Mouse (Mus musculus): ENCODE results near the gene Fip1l1. TPM values are rescaled to one million over a fixed set of nuclear protein-coding genes. Genes with fewer than 3 reads are reported as not detected.

Fip1l1 gene
- polyA plus RNA-seq, 1 experiment from 2014 or later, result 92.6 TPM

DNA sequence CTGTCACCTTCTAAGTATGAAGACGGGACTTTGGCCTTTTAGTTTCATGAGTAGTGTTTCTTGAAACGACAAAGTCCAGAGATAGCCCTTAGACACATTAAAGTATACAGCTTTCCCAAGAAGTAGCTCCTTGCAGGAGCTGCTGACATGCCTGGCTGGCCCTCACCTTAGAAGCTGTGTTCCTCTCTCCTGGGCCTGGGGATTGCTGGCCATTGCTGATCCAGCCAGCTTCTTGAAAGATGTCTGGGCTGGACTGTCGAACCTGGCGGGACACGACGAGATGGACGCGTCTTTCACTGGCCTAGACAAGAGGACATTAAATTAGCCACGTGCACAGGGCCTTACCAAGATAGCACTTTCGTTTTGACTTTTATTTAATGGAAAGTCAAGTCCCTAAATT is 75.3 kb downstream of the Fip1l1 start:
- no peak overlapping the region for H3K4me2 ChIP-seq
- no peak overlapping the region for H3K27ac ChIP-seq (ENCODE audit: low read depth)
- H3K4me1 ChIP-seq (ENCODE audit: insufficient read depth), result 0 out of 2 replicates have a peak, but pooled peaks cover 3% of the 10 kb centered on the region
- H3K36me3 ChIP-seq (ENCODE audit: insufficient read depth), result no peaks in the 10 kb centered on the region
- H3K9me3 ChIP-seq (ENCODE audit: low read depth, low read length), result no peaks in the 10 kb centered on the region
- H3K4me3 ChIP-seq (ENCODE audit: low read depth, low read length), result no peak overlapping the region
- no peak for DNase-seq
- no peaks in the 10 kb centered on the region for H3K27me3 ChIP-seq (ENCODE audit: insufficient read depth, low read length)
- ATAC-seq (ENCODE audit: insufficient read depth), result no peak
- H3K9ac ChIP-seq, result no peak overlapping the region
- 68% methylated on average over 10 of the region's 10 CpGs for WGBS
- TF ChIP-seq CTCF (IDR thresholded peaks at IDR 0.05; ENCODE audit: low read depth), result no peak

- peak; percentile 28 for DNase-seq
- 47% methylated on average over 5 of the region's 5 CpGs for WGBS
- Histone ChIP-seq H3K4me3 (ENCODE audit: low read depth, low read length) (no peak overlapping the region), H3K36me3 (ENCODE audit: insufficient read depth) (no peaks in the 10 kb centered on the region), H3K9me3 (ENCODE audit: low read depth, low read length) (no peaks in the 10 kb centered on the region), H3K27ac (ENCODE audit: low read depth) (no peak overlapping the region), H3K4me1 (ENCODE audit: insufficient read depth) (0 out of 2 replicates have a peak, but pooled peaks cover 3% of the 10 kb centered on the region), H3K9ac (no peak overlapping the region), H3K4me2 (no peak overlapping the region), H3K27me3 (ENCODE audit: insufficient read depth, low read length) (no peaks in the 10 kb centered on the region)
- no peak for TF ChIP-seq CTCF (IDR thresholded peaks at IDR 0.05; ENCODE audit: low read depth)
- peak; percentile 47; the same call in 1 of the 2 replicates for ATAC-seq (ENCODE audit: insufficient read depth)
Observed at GRCm38 (mm10) chr5:74612713-74613112, 77.5 kb downstream of the Fip1l1 start.

DNA sequence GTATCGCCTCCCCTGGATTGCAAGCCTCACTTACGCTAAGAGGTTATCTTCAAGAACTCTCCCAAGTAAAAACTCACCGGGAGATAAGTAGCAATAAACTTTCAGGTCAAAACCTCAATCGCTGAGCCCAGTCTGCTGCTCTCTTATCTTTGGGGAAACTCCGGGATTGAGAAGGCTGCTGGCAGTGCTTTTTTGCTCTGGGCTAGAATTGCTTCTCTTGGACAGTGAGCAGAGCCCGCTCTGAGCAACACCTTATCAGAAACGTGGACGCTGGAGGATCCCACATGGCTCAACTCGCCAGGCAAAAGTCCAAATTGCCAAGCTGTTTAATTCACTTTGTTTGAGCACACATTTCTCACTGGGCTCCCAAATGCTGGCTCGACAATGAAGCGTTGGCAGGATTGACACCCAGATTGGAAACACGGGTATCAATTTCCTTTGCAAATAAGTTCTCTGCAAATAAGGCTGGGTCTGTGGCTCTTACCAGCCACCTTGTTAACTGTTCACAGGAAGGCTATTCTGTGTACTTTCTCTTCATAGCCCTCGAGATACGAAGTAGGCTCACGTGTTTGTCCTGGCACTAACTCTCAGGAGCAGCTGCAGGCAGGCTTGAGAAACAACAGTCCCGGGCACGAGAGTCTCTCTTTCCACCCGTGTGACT is 78.4 kb downstream of the Fip1l1 start:
- DNase-seq (peak; percentile 45), ATAC-seq (ENCODE audit: insufficient read depth) (peak; percentile 78)
- H3K27ac ChIP-seq (ENCODE audit: low read depth), result no peak overlapping the region; the same call in 1 of the 2 replicates
- H3K27me3 ChIP-seq (ENCODE audit: insufficient read depth, low read length), result no peaks in the 10 kb centered on the region
- no peaks in the 10 kb centered on the region for H3K9me3 ChIP-seq (ENCODE audit: low read depth, low read length)
- H3K9ac ChIP-seq, result no peak overlapping the region
- TF ChIP-seq CTCF (IDR thresholded peaks at IDR 0.05; ENCODE audit: low read depth), result no peak
- 0 out of 2 replicates have a peak, but pooled peaks cover 3% of the 10 kb centered on the region for H3K4me1 ChIP-seq (ENCODE audit: insufficient read depth)
- H3K4me3 ChIP-seq (ENCODE audit: low read depth, low read length), result no peak overlapping the region
- 14% methylated on average over 18 of the region's 18 CpGs for WGBS
- H3K36me3 ChIP-seq (ENCODE audit: insufficient read depth), result no peaks in the 10 kb centered on the region
- peak overlapping the region; percentile 31 for H3K4me2 ChIP-seq

DNA sequence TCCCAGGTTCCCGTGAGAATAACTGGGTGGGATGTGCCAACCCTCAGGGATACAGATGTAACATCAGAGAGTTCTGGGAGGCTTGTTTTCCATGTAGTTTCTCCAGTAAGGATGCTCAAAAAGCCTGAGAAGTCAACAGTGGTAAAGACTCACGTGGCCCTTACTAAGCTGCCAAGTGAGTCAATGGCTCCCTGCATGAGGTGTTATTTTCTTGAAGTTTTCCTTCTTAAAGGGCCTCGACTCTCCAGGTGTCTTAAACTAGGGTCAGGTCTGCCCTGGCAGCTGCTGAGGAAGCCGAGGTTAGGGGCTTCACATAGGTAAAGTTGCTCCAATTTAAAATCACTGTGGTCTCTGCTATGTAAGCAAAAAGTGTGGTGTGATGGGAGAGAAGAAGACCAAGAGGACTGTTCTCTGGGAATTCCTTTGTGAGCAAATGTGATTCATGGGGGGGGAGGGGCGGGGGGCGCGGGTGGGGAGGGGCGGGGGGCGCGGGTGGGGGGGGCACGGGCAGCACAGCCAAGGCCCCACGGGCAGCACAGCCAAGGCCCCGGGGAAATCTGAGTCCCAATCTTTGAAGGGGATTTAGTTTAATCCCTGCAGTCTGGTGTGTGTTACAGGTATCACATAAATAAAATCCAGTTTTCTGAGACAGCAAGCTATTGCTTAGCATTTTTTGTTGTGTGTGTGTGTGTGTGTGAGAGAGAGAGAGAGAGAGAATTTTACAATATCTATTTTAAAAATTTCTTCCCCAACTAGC is 82.7 kb downstream of the Fip1l1 start:
- no peak for DNase-seq
- no peak for ATAC-seq (ENCODE audit: insufficient read depth)
- Histone ChIP-seq H3K4me2 (no peak overlapping the region), H3K4me1 (ENCODE audit: insufficient read depth) (0 out of 2 replicates have a peak, but pooled peaks cover 3% of the 10 kb centered on the region), H3K4me3 (ENCODE audit: low read depth, low read length) (no peak overlapping the region), H3K9ac (no peak overlapping the region), H3K36me3 (ENCODE audit: insufficient read depth) (no peaks in the 10 kb centered on the region), H3K27me3 (ENCODE audit: insufficient read depth, low read length) (no peaks in the 10 kb centered on the region), H3K9me3 (ENCODE audit: low read depth, low read length) (no peaks in the 10 kb centered on the region), H3K27ac (ENCODE audit: low read depth) (no peak overlapping the region)
- WGBS, result 34% methylated on average over 13 of the region's 13 CpGs
- no peak for TF ChIP-seq CTCF (IDR thresholded peaks at IDR 0.05; ENCODE audit: low read depth)

DNA sequence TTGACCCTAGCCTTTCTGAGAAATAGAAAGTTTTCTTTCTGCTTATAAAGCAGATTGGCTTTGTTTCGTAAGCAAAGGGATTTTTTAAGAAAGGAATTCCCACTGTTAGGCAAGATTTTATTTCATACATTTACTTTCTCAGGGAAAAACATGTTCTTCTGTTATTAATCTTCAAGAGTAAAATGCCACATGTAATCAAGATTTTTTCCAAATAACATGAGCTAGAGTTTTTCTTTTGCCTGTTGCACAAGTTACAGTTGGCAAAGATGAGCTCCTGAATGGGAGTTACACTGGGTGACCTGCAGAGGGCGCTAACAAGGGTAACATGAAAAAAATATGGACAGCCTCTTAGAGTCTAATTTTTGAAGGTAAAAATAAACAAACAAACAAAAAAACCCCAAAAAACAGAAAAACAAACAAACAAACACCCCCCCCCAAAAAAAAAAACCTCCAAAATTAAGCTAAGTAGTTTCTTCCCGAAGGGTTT is 83.4 kb downstream of the Fip1l1 start:
- Histone ChIP-seq H3K4me1 (ENCODE audit: insufficient read depth) (no peaks in the 10 kb centered on the region), H3K4me2 (no peak overlapping the region), H3K4me3 (ENCODE audit: low read depth, low read length) (no peak overlapping the region), H3K9me3 (ENCODE audit: low read depth, low read length) (no peaks in the 10 kb centered on the region), H3K9ac (no peak overlapping the region), H3K27me3 (ENCODE audit: insufficient read depth, low read length) (no peaks in the 10 kb centered on the region), H3K36me3 (ENCODE audit: insufficient read depth) (no peaks in the 10 kb centered on the region), H3K27ac (ENCODE audit: low read depth) (no peak overlapping the region)
- TF ChIP-seq CTCF (IDR thresholded peaks at IDR 0.05; ENCODE audit: low read depth), result peak; percentile 59
- ATAC-seq (ENCODE audit: insufficient read depth) (no peak), DNase-seq (peak; percentile 61)
- WGBS, result 62% methylated on average over 3 of the region's 3 CpGs

DNA sequence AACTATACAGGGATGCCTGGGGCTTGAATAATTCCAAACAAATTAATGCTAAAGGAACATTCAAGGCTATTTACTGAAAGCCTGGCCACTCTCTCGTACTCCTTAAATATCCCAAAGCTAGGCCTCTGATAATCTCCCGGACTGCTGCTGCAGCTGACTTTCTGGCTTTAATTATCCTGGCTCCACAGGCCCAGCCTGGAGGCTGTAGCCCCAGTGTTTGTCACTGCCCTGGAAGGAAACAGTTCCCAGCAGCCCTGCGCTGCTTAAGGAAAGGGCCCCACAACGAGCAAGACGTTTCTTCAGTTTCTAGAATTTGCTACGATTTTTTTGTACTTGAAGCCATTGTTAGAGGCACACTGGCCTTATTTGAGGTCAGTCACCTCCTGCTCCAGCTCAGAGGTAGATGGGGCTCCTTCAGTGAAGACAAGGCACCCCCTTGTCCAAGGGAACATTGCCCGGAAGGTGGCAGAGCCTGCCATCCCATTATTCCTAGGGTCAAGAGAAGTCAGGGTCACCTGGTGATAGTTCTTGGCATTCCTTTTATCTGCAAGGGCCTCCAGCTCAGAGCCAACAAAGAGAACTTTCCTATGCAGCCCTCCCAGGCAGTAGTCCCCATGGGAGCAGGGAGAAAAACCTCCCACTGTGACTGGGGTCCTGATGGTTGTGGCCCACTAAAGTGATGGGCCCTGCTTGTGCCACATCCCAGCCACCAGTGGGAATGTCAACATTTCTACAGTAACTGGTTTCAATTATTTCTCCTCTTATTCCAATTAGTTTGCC is 86.6 kb downstream of the Fip1l1 start:
- Histone ChIP-seq H3K4me3 (ENCODE audit: low read depth, low read length) (no peak overlapping the region), H3K9me3 (ENCODE audit: low read depth, low read length) (no peaks in the 10 kb centered on the region), H3K4me2 (no peak overlapping the region), H3K27ac (ENCODE audit: low read depth) (no peak overlapping the region), H3K4me1 (ENCODE audit: insufficient read depth) (no peaks in the 10 kb centered on the region), H3K27me3 (ENCODE audit: insufficient read depth, low read length) (no peaks in the 10 kb centered on the region), H3K36me3 (ENCODE audit: insufficient read depth) (no peaks in the 10 kb centered on the region), H3K9ac (no peak overlapping the region)
- ATAC-seq (ENCODE audit: insufficient read depth) (no peak), DNase-seq (no peak)
- TF ChIP-seq CTCF (IDR thresholded peaks at IDR 0.05; ENCODE audit: low read depth), result no peak
- 38% methylated on average over 7 of the region's 7 CpGs for WGBS

Data from lung, embryonic 14.5 days (tissue).